Mouse (Mus musculus): ENCODE measurements at regions not wholly inside any gene's neighbourhood (a gene's known extent, or its start where the extent isn't known, plus 50 kb on each side); places are given as distances from the start of the nearest gene placed in this dataset.

GRCm38 (mm10) chr10:102615962-102616595, 104.1 kb downstream of the Rassf9 start:
- H3K9ac ChIP-seq (ENCODE audit: low read length) = no peak overlapping the region
- H3K36me3 ChIP-seq (ENCODE audit: control insufficient read depth, insufficient read depth, low read length) = no peaks in the 10 kb centered on the region
- H3K4me3 ChIP-seq (ENCODE audit: low read depth, low read length) = no peak overlapping the region
- no peaks in the 10 kb centered on the region for H3K4me1 ChIP-seq (ENCODE audit: control insufficient read depth, insufficient read depth, low read length)
- H3K4me2 ChIP-seq (ENCODE audit: low read depth, severe bottlenecking) = no peak overlapping the region
- H3K9me3 ChIP-seq (ENCODE audit: control insufficient read depth, low read length) = no peaks in the 10 kb centered on the region
- no peak overlapping the region for H3K27ac ChIP-seq (replicated peaks; ENCODE audit: low read depth, low read length)
- H3K27me3 ChIP-seq (ENCODE audit: control insufficient read depth, insufficient read depth, low read length) = no peaks in the 10 kb centered on the region
- ATAC-seq (ENCODE audit: insufficient number of reproducible peaks, low FRiP score, low TSS enrichment, low read depth) (no peak), DNase-seq (ENCODE audit: low spot score) (no peak)
- 85% methylated on average over 10 of the region's 10 CpGs for WGBS
